Mouse (Mus musculus) heart, adult 2 months (tissue): ENCODE results near the gene Cdca7.

Source experiments
- CTCF ChIP-seq: fragments of 200-600 bp; IDR thresholded peaks from 2 replicates; pipeline ENCODE4 v1.8.1; 2022; ENCODE audit warnings: antibody characterized with exemption, mild to moderate bottlenecking, moderate library complexity
- EP300 ChIP-seq: fragments of 200-500 bp; IDR thresholded peaks from 2 replicates; pipeline ENCODE4 v1.6.1; 2011; ENCODE audit warnings: low read depth, low read length, control low read depth; ENCODE audit not compliant: insufficient read depth

- no peak for TF ChIP-seq EP300
- TF ChIP-seq CTCF = no peak
Measured at GRCm38 (mm10) chr2:72476486-72477211, 690 bp downstream of the Cdca7 start.
